Mouse (Mus musculus) embryonic stem cell, embryonic (primary cell): ENCODE measurements at regions not wholly inside any gene's neighbourhood (a gene's known extent, or its start where the extent isn't known, plus 50 kb on each side); places are given as distances from the start of the nearest gene placed in this dataset.

ENCODE experiments used
- CTCF ChIA-PET, 4 experiments: fragments of 300-600 bp in 2 of 4; fragments of 350-600 bp in 2 of 4; sonication (Branson Sonifier 250); formaldehyde crosslinking; loops; one replicate each; lab custom pipeline; 2022; ENCODE audit warnings: inconsistent platforms in 2 of 4; lab: Charles Lee
- POLR2A ChIA-PET, 4 experiments: fragments of 300-600 bp in 2 of 4; fragments of 350-600 bp in 2 of 4; sonication (Branson Sonifier 250); formaldehyde crosslinking; loops; one replicate each; lab custom pipeline; 2022; ENCODE audit warnings: antibody characterized with exemption in 4 of 4, inconsistent platforms in 1 of 4; lab: Charles Lee

- ChIA-PET CTCF (no interaction called here), POLR2A (no interaction called here)
Observed at GRCm38 (mm10) chr8:42973619-42974539, 167.4 kb downstream of the Triml1 start.

- POLR2A ChIA-PET = no interaction called here
- CTCF ChIA-PET = no interaction called here
Observed at GRCm38 (mm10) chr8:42972545-42972944, 168.7 kb downstream of the Triml1 start.

- ChIA-PET CTCF (no interaction called here), POLR2A (no interaction called here)
Observed at GRCm38 (mm10) chr8:42967862-42968395, 173.4 kb downstream of the Triml1 start.

GRCm38 (mm10) chr8:42964507-42964906, 176.8 kb downstream of the Triml1 start:
- POLR2A ChIA-PET = no interaction called here
- CTCF ChIA-PET = no interaction called here

- ChIA-PET POLR2A (no interaction called here), CTCF (no interaction called here)
Observed at GRCm38 (mm10) chr8:42958052-42958805, 183.1 kb downstream of the Triml1 start.

- ChIA-PET CTCF (no interaction called here), POLR2A (interaction anchor here in 1 of 4 experiments (0.5 kb wide), 1 partner anchor 370 kb away, joined by 3 read pairs; no protein-coding TSS in a partner anchor)
Observed at GRCm38 (mm10) chr8:42932609-42933008, 208.7 kb downstream of the Triml1 start.

GRCm38 (mm10) chr8:42891658-42892057, 249.6 kb downstream of the Triml1 start:
- CTCF ChIA-PET = no interaction called here
- POLR2A ChIA-PET = no interaction called here

GRCm38 (mm10) chr8:42886516-42886915, 254.8 kb downstream of the Triml1 start:
- CTCF ChIA-PET = no interaction called here

GRCm38 (mm10) chr8:42870262-42870661, 271.0 kb downstream of the Triml1 start:
- POLR2A ChIA-PET = no interaction called here
- CTCF ChIA-PET = no interaction called here

More at GRCm38 (mm10) chr8:42886516-42886915, 254.8 kb downstream of the Triml1 start:
- POLR2A ChIA-PET = no interaction called here
